Comparison of ENCODE assay signal across 26 mouse cellular contexts in genomic region chr9:92490319-92490718, GRCm38 (mm10). TPM values are rescaled to one million over a fixed set of nuclear protein-coding genes. Genes with fewer than 3 reads are reported as not detected.
A peak's percentile ranks its signal among the peaks of the same experiment; 100 is the strongest.
DNase-seq lines count a peak whose midpoint lies in the region; ATAC-seq and TF ChIP-seq lines count a peak whose summit lies in the region.
"Had no signal": no experiment of that assay in that cellular context is flagged by ENCODE, and none has a peak within 500 bp of the region (broad histone marks: within the 10 kb centered on the region; RNA-seq: fewer than 3 reads in every experiment).

No protein-coding gene starts in this region.

- H3K36me3 ChIP-seq in forebrain, embryonic 12.5 days (replicated peaks) = no peaks in the 10 kb centered on the region
- no peaks in the 10 kb centered on the region for H3K36me3 ChIP-seq in forebrain, embryonic 16.5 days (ENCODE audit: control insufficient read depth, insufficient read depth)
- H3K36me3 ChIP-seq in forebrain, embryonic 14.5 days (ENCODE audit: control insufficient read depth, insufficient read depth, low read length) = no peaks in the 10 kb centered on the region
- no peaks in the 10 kb centered on the region for H3K36me3 ChIP-seq in forebrain, postnatal 0 days (ENCODE audit: insufficient read depth)
- no peaks in the 10 kb centered on the region for H3K36me3 ChIP-seq in midbrain, embryonic 15.5 days (replicated peaks)
- no peaks in the 10 kb centered on the region for H3K36me3 ChIP-seq in midbrain, postnatal 0 days (ENCODE audit: insufficient read depth, low read length)
- H3K36me3 ChIP-seq: embryonic facial prominence, embryonic 13.5 days; embryonic facial prominence, embryonic 15.5 days; forebrain, embryonic 10.5 days; G1E had no signal

- no peaks in the 10 kb centered on the region for H3K27me3 ChIP-seq in forebrain, embryonic 12.5 days
- H3K27me3 ChIP-seq in forebrain, embryonic 16.5 days (replicated peaks; ENCODE audit: control insufficient read depth, insufficient read depth, low read length) = no peaks in the 10 kb centered on the region
- no peaks in the 10 kb centered on the region for H3K27me3 ChIP-seq in forebrain, embryonic 14.5 days (replicated peaks; ENCODE audit: control insufficient read depth, insufficient read depth, low read length)
- H3K27me3 ChIP-seq in forebrain, postnatal 0 days (ENCODE audit: insufficient read depth, low read length) = no peaks in the 10 kb centered on the region
- H3K27me3 ChIP-seq in midbrain, embryonic 15.5 days (replicated peaks) = no peaks in the 10 kb centered on the region
- H3K27me3 ChIP-seq in midbrain, postnatal 0 days (ENCODE audit: insufficient read depth, low read length) = no peaks in the 10 kb centered on the region
- H3K27me3 ChIP-seq: CH12.LX; embryonic facial prominence, embryonic 13.5 days; embryonic facial prominence, embryonic 15.5 days; Patski had no signal

- H3K27ac ChIP-seq in forebrain, embryonic 12.5 days = no peak overlapping the region
- H3K27ac ChIP-seq in forebrain, embryonic 16.5 days (ENCODE audit: low read length) = no peak overlapping the region
- H3K27ac ChIP-seq in forebrain, embryonic 14.5 days (ENCODE audit: low read depth, low read length) = no peak overlapping the region
- H3K27ac ChIP-seq in forebrain, postnatal 0 days (ENCODE audit: low read depth, low read length) = no peak overlapping the region
- no peak overlapping the region for H3K27ac ChIP-seq in midbrain, embryonic 15.5 days
- H3K27ac ChIP-seq in midbrain, postnatal 0 days (ENCODE audit: low read depth, low read length) = no peak overlapping the region
- H3K27ac ChIP-seq: embryonic facial prominence, embryonic 13.5 days; embryonic facial prominence, embryonic 15.5 days; forebrain, embryonic 10.5 days had no signal

- no peaks in the 10 kb centered on the region for H3K9me3 ChIP-seq in forebrain, embryonic 12.5 days
- no peaks in the 10 kb centered on the region for H3K9me3 ChIP-seq in forebrain, embryonic 16.5 days (ENCODE audit: control insufficient read depth, low read length)
- H3K9me3 ChIP-seq in forebrain, embryonic 14.5 days (replicated peaks; ENCODE audit: control insufficient read depth, low read length) = no peaks in the 10 kb centered on the region
- no peaks in the 10 kb centered on the region for H3K9me3 ChIP-seq in forebrain, postnatal 0 days (ENCODE audit: low read length)
- no peaks in the 10 kb centered on the region for H3K9me3 ChIP-seq in midbrain, embryonic 15.5 days
- no peaks in the 10 kb centered on the region for H3K9me3 ChIP-seq in midbrain, postnatal 0 days (ENCODE audit: low read length)
- H3K9me3 ChIP-seq: embryonic facial prominence, embryonic 13.5 days; embryonic facial prominence, embryonic 15.5 days; forebrain, embryonic 10.5 days; G1E had no signal

- no peak overlapping the region for H3K4me2 ChIP-seq in forebrain, embryonic 12.5 days
- H3K4me2 ChIP-seq in forebrain, embryonic 16.5 days (ENCODE audit: low read length) = no peak overlapping the region
- no peak overlapping the region for H3K4me2 ChIP-seq in forebrain, embryonic 14.5 days (ENCODE audit: low read length)
- H3K4me2 ChIP-seq in forebrain, postnatal 0 days (ENCODE audit: low read depth) = no peak overlapping the region
- H3K4me2 ChIP-seq in midbrain, embryonic 15.5 days = no peak overlapping the region
- H3K4me2 ChIP-seq in midbrain, postnatal 0 days (ENCODE audit: low read depth, low read length, poor library complexity, severe bottlenecking) = no peak overlapping the region
- H3K4me2 ChIP-seq: embryonic facial prominence, embryonic 13.5 days; embryonic facial prominence, embryonic 15.5 days had no signal

- no peak for TF ChIP-seq CTCF in forebrain, postnatal 0 days (IDR thresholded peaks at IDR 0.05; ENCODE audit: low read depth)
- TF ChIP-seq CTCF in midbrain, postnatal 0 days (IDR thresholded peaks at IDR 0.05) = no peak

- peak; percentile 44; the same call in 1 of the 2 replicates for ATAC-seq in forebrain, embryonic 12.5 days (ENCODE audit: low FRiP score)
- ATAC-seq in forebrain, embryonic 16.5 days = no peak
- no peak for ATAC-seq in forebrain, embryonic 14.5 days
- ATAC-seq in forebrain, postnatal 0 days = no peak
- ATAC-seq in midbrain, embryonic 15.5 days (replicated peaks) = peak; percentile 62; the same call in 1 of the 2 replicates
- ATAC-seq in midbrain, postnatal 0 days (ENCODE audit: low FRiP score) = no peak
- ATAC-seq in granulocyte monocyte progenitor cell, adult 5-6 weeks (replicated peaks; ENCODE audit: poor library complexity, severe bottlenecking) = no peak
- ATAC-seq: activated CD4-positive, CD25-positive, alpha-beta regulatory T cell, adult 4 months; CD4-positive, CD25-positive, alpha-beta regulatory T cell, adult 4 months; Patski had no signal

- no peak overlapping the region for H3K4me3 ChIP-seq in forebrain, embryonic 12.5 days (replicated peaks)
- no peak overlapping the region for H3K4me3 ChIP-seq in forebrain, embryonic 16.5 days (replicated peaks; ENCODE audit: low read length)
- H3K4me3 ChIP-seq in forebrain, embryonic 14.5 days (ENCODE audit: low read depth, low read length) = no peak overlapping the region
- no peak overlapping the region for H3K4me3 ChIP-seq in forebrain, postnatal 0 days (ENCODE audit: low read depth, low read length)
- no peak overlapping the region for H3K4me3 ChIP-seq in midbrain, embryonic 15.5 days
- no peak overlapping the region for H3K4me3 ChIP-seq in midbrain, postnatal 0 days (ENCODE audit: low read depth, low read length)
- H3K4me3 ChIP-seq: embryonic facial prominence, embryonic 13.5 days; embryonic facial prominence, embryonic 15.5 days; erythroblast, embryonic 14.5 days; forebrain, embryonic 10.5 days had no signal

- WGBS in forebrain, embryonic 12.5 days = 73% methylated on average over 3 of the region's 3 CpGs
- 63% methylated on average over 3 of the region's 3 CpGs for WGBS in forebrain, embryonic 16.5 days
- WGBS in forebrain, embryonic 14.5 days = 60% methylated on average over 3 of the region's 3 CpGs
- 58% methylated on average over 3 of the region's 3 CpGs for WGBS in forebrain, postnatal 0 days
- WGBS in midbrain, embryonic 15.5 days = 49% methylated on average over 3 of the region's 3 CpGs
- WGBS in midbrain, postnatal 0 days = 47% methylated on average over 3 of the region's 3 CpGs

- no peak overlapping the region for H3K9ac ChIP-seq in forebrain, embryonic 12.5 days
- H3K9ac ChIP-seq in forebrain, embryonic 16.5 days (replicated peaks; ENCODE audit: low read depth, low read length) = no peak overlapping the region
- no peak overlapping the region for H3K9ac ChIP-seq in forebrain, embryonic 14.5 days (ENCODE audit: low read length)
- no peak overlapping the region for H3K9ac ChIP-seq in forebrain, postnatal 0 days
- no peak overlapping the region for H3K9ac ChIP-seq in midbrain, embryonic 15.5 days
- H3K9ac ChIP-seq in midbrain, postnatal 0 days (replicated peaks; ENCODE audit: low read length, poor library complexity, severe bottlenecking) = no peak overlapping the region
- H3K9ac ChIP-seq: embryonic facial prominence, embryonic 13.5 days; embryonic facial prominence, embryonic 15.5 days had no signal

- DNase-seq in forebrain, embryonic 14.5 days (ENCODE audit: low spot score) = peak; percentile 41
- no peak for DNase-seq in forebrain, postnatal 0 days
- DNase-seq in midbrain, postnatal 0 days (ENCODE audit: low spot score) = no peak
- DNase-seq: adrenal gland, adult 8-10 months; adrenal gland, postnatal 14 days; adrenal gland, postnatal 36 days; B cell, adult 2 months; cerebellum, adult 11-12 months; cerebellum, adult 2 months; cerebellum, adult 9-10 months; cerebellum, postnatal 10 days; cerebellum, postnatal 36 days; embryo, embryonic 11 days had no signal

- H3K4me1 ChIP-seq in forebrain, embryonic 12.5 days = no peaks in the 10 kb centered on the region
- peaks cover 3% of the 10 kb centered on the region; the same call in 1 of the 2 replicates for H3K4me1 ChIP-seq in forebrain, embryonic 16.5 days (replicated peaks; ENCODE audit: control insufficient read depth, insufficient read depth, low read length)
- no peaks in the 10 kb centered on the region for H3K4me1 ChIP-seq in forebrain, embryonic 14.5 days (ENCODE audit: control insufficient read depth, insufficient read depth, low read length)
- H3K4me1 ChIP-seq in forebrain, postnatal 0 days (ENCODE audit: insufficient read depth) = no peaks in the 10 kb centered on the region
- no peaks in the 10 kb centered on the region for H3K4me1 ChIP-seq in midbrain, embryonic 15.5 days
- H3K4me1 ChIP-seq in midbrain, postnatal 0 days (ENCODE audit: insufficient read depth, low read length) = no peaks in the 10 kb centered on the region
- H3K4me1 ChIP-seq: embryonic facial prominence, embryonic 15.5 days had no signal

RNA-seq across cellular contexts. Expression of gene Plscr4, which starts 33.1 kb away (rescaled TPM):
- polyA plus RNA-seq in forebrain, embryonic 12.5 days (2016; fragmentation: Nextera tagmentation; extraction: Ambion mirVana) = 1.3 and 2.0 TPM in 2 replicates
- polyA plus RNA-seq in forebrain, embryonic 16.5 days (2015; fragmentation: Nextera tagmentation; extraction: Ambion mirVana) = 1.3 and 1.4 TPM in 2 replicates
- polyA plus RNA-seq in forebrain, embryonic 14.5 days (2014; fragmentation: Nextera tagmentation; extraction: Ambion mirVana) = 1.1 and 1.7 TPM in 2 replicates
- total RNA-seq in forebrain, postnatal 0 days (2014; rRNA removed) = 1.0 and 1.7 TPM in 2 replicates
- polyA plus RNA-seq in forebrain, postnatal 0 days (2015; fragmentation: Nextera tagmentation; extraction: Ambion mirVana) = 2.1 and 3.0 TPM in 2 replicates
- polyA plus RNA-seq in midbrain, embryonic 15.5 days (2015; fragmentation: Nextera tagmentation; extraction: Ambion mirVana) = 0.97 and 1.2 TPM in 2 replicates
- total RNA-seq in midbrain, postnatal 0 days (2014; rRNA removed) = 1.8 and 2.1 TPM in 2 replicates
- polyA plus RNA-seq in midbrain, postnatal 0 days (2015; fragmentation: Nextera tagmentation; extraction: Ambion mirVana) = 3.0 and 3.2 TPM in 2 replicates
- total RNA-seq in granulocyte monocyte progenitor cell, adult 5-6 weeks (2014; fragmentation: Nextera tagmentation) = not detected in 2 replicates
- total RNA-seq in granulocyte monocyte progenitor cell, adult 5-6 weeks (2017) = 0.04 TPM in 1 of 2 replicates, not detected in the other
- total RNA-seq: CH12.LX had no signal
- polyA plus RNA-seq: erythroblast, embryonic 14.5 days; G1E had no signal

RNA-seq across cellular contexts. Expression of gene Plod2, which starts 51.7 kb away (rescaled TPM):
- 22.8 and 23.6 TPM in 2 replicates for polyA plus RNA-seq in forebrain, embryonic 12.5 days (2016; fragmentation: Nextera tagmentation; extraction: Ambion mirVana)
- 9.2 and 12.8 TPM in 2 replicates for polyA plus RNA-seq in forebrain, embryonic 16.5 days (2015; fragmentation: Nextera tagmentation; extraction: Ambion mirVana)
- polyA plus RNA-seq in forebrain, embryonic 14.5 days (2014; fragmentation: Nextera tagmentation; extraction: Ambion mirVana) = 10.4 and 11.0 TPM in 2 replicates
- total RNA-seq in forebrain, postnatal 0 days (2014; rRNA removed) = 10.8 and 17.4 TPM in 2 replicates
- 5.0 and 6.2 TPM in 2 replicates for polyA plus RNA-seq in forebrain, postnatal 0 days (2015; fragmentation: Nextera tagmentation; extraction: Ambion mirVana)
- 11.0 and 11.8 TPM in 2 replicates for polyA plus RNA-seq in midbrain, embryonic 15.5 days (2015; fragmentation: Nextera tagmentation; extraction: Ambion mirVana)
- 13.4 and 15.2 TPM in 2 replicates for total RNA-seq in midbrain, postnatal 0 days (2014; rRNA removed)
- polyA plus RNA-seq in midbrain, postnatal 0 days (2015; fragmentation: Nextera tagmentation; extraction: Ambion mirVana) = 5.3 and 6.3 TPM in 2 replicates
- 0.45 and 2.1 TPM in 2 replicates for total RNA-seq in granulocyte monocyte progenitor cell, adult 5-6 weeks (2014; fragmentation: Nextera tagmentation)
- total RNA-seq in granulocyte monocyte progenitor cell, adult 5-6 weeks (2017) = 1.3 and 1.9 TPM in 2 replicates
- total RNA-seq: CH12.LX had no signal
- polyA plus RNA-seq: erythroblast, embryonic 14.5 days had no signal

Comparison
In these comparisons a context has a peak if more than half of its experiments do, and no peak if none do; other contexts are left out.
1. ATAC-seq: peak in forebrain, embryonic 12.5 days (single experiment) and midbrain, embryonic 15.5 days (single experiment); none in forebrain, embryonic 16.5 days (single experiment), forebrain, embryonic 14.5 days (single experiment), forebrain, postnatal 0 days (single experiment), midbrain, postnatal 0 days (single experiment) and granulocyte monocyte progenitor cell, adult 5-6 weeks (single experiment).